Mouse (Mus musculus) heart, adult 8-10 months (tissue): ENCODE measurements around the gene Carns1. TPM values are rescaled to one million over a fixed set of nuclear protein-coding genes. Genes with fewer than 3 reads are reported as not detected.
A peak's percentile ranks its signal among the peaks of the same experiment; 100 is the strongest.

Source experiments
- DNase-seq: peaks from one replicate; pipeline ENCODE4 v3.0.0; 2022; ENCODE audit warnings: low spot score
- total RNA-seq, 4 experiments: library from RNA; stranded (reverse); gene quantifications; 2 replicates each; pipeline ENCODE4 v1.2.4; 2022

Carns1 gene
- total RNA-seq, 4 experiments from 2014 or later, result 28.3 to 37.5 (median 30.5) TPM

DNA sequence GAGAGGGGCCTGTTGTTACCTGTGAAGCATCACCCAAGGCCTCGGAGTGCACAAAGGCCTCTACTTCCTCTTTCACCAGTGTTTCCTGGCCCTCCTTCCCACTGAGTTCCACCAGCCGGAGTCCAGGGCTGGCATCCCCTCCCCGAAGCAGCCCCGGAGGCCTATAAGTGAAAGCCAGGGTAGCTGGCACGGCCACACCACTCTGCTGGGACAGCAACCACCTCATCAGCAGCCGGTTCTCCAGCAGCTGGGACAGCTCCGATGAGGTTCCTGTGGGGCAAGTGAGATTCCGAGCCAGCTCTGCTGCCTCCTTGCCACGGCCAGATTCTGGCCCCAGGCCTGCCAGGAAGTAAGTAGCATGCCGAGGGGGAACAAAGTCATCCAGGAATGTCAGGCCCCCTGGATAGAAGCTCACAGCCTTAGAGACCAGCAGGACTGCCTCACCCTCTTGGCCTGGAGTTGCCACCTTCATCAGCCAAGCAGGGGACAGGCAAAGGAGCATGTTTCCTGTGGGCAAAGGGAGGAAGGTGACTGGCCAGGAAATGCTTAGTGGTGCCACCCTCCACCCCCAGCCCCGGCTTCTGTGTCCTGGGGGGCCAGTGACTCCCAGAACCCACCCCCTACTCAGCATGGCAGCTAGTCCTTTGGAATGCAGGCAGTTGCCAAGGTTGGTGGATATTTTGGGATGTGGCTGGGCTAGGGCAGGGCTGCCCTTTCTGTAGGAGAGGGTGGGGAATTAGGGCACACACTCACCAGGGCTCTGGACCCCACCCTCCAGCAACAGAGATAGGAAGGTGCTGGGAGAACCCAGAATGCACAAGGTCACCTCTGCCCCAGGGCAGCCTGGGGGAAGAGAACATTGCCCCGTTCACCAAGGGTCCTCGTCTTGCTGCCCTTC is 3.6 kb downstream of the Carns1 start:
- no peak for DNase-seq

DNA sequence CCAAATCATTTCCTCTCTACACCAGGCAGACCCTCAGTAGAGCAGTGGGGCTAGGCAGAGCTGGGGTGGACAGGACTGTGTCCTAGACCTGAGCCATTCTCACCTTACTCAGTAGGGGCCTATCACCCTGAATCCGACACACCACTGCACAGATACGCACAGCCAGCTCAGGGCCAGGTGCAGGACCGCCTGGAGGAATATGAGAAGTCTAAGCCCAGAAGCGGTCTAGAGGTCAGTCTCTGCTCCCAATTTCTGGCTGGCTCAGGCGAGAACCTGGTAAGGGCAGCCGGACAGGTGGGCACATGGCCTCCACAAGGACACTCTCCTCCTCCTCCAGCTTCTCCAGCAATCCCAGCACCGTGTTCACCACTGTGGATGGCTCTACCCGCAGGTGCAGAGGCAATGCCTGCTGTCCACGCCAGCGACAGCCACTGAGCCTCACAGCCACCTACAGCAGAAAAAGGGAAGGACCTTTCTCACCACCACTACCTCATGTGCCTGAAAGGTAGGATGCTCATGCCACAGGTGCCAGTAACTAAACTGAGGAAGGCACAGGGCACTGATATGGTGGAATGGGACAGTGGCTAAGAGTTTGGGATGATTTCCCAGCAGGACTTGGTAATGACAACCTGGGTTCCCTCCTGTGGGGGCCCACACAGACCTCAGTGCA is 4.4 kb downstream of the Carns1 start:
- DNase-seq, result no peak

DNA sequence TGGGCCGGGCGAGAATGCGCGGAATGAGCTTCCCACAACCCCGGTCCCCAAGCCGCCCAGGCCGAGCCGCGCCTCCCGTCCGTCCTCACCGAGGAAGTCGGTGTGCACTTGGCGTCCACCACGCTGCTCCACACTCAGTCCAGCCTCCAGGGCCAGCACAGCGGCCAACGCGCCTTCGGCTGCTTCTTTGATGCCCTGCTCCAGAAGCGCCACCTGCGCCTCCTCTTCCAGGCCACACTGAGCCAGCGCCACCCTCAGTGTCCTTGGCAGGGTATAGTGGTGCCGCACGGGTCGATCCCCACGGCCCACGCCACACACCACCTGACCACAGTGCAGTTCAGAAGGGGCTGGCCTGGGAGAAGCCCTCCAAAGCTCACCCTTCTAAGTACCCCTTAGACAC is 5.5 kb downstream of the Carns1 start:
- DNase-seq, result no peak

DNA sequence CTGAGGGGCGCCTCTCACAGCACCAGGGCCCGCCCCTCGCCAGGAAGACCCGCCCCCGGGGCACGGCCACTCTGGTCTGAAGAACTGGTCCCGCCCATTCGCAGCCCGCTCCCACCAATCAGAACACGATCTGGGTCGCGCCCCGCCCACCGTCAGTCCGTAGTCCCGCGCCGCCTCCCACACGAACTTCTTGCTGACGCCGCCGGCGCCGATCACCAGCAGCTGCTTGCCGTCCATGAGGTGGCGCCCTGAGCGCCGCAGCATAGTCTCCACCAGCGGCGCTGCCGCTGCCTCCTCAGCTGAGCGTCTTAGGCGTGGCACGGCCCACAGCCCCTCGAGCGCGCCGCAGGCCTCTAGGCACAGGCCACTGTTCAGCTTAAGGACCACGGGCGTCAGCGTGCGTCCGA is 5.9 kb downstream of the Carns1 start:
- peak; percentile 99 for DNase-seq

DNA sequence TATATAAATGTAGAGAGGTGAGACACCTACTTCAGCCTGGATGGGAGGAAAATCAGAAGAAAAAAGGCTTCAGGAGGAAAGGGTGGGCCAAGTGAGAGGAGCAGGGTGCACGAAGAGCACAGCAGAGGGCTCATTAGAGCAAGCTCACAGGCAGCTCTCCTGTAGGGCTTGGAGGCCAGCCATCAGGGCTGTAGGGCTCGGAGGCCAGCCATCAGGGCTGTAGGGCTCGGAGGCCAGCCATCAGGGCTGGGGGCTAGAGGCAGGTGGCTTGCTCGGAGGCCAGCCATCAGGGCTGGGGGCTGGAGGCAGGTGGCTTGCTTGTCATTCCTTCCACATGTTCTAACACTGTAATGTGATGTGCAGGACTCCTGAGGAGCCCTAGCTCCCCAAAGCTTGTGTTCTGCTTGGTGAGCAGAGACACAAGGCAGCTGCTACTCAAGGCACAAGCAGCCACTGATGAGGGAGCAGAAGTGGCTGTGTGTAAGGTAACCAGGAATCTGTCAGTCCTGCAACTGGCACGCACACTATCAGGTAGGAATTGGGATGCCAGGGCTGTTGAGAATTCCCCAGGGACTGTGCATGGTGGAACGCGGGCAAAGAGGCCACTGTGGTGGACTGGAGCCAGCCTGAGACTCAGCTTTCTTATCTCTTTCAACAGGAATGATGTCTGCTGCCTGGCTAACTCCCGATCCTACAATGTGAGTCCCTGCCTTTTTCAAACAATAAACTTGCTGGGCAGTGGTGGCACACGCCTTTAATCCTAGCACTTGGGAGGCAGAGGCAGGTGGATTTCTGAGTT is 8.4 kb downstream of the Carns1 start:
- no peak for DNase-seq

DNA sequence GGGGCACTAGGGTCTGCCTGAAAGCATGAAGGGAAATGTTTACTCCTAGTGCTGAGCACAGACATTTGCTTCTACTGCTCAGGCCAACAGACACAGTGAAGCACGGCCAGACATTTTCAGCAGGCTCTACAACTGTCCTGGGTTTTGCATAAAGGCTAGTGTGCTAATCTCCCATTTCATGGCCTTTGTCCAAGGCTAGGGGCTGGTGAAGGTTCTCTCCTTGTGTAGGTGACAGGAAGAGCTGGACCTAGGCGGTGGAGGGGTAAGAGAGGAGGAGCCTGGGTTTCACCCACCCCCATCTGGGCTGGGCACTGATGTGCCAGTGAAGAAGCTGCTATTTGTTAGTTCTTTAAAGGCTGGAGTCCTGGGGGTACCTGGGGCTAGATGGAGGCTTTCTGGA is 10.6 kb downstream of the Carns1 start:
- DNase-seq, result no peak

DNA sequence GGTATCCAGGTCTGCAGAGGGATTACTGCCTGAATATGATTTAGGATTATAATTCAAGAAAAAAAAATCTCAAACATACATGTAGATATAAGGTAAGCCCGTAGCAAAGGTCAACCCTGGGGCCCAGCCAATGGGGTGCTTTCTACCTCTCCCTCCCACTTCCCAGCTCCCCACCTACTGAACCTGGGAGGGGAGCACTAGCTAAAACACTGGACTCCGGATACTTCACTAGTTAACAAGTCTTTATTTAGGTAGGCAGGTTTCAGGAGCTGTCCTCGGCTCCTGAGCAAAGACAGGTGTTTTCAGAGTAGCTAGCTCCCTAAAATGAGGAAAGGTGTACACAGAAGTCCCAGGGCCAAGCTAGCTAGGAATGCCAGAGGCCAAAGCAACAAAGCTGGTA is 11.2 kb downstream of the Carns1 start:
- DNase-seq, result no peak

DNA sequence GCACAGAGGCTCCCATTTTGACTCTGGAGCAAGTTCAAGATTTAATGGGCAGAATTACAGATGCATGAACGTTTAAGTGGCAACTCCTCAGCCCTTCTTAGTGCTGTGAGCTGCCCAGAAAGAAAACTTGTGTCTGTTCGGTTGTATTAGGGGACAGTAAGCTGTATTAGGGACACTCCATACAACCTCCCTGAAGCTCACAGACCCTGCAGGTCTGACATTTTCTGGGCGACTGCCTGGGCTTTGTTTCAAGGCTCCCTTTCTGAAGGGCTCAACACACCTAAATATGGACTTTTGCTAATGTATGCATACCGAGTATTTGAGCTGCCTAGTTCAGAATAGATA is 11.8 kb downstream of the Carns1 start:
- no peak for DNase-seq

DNA sequence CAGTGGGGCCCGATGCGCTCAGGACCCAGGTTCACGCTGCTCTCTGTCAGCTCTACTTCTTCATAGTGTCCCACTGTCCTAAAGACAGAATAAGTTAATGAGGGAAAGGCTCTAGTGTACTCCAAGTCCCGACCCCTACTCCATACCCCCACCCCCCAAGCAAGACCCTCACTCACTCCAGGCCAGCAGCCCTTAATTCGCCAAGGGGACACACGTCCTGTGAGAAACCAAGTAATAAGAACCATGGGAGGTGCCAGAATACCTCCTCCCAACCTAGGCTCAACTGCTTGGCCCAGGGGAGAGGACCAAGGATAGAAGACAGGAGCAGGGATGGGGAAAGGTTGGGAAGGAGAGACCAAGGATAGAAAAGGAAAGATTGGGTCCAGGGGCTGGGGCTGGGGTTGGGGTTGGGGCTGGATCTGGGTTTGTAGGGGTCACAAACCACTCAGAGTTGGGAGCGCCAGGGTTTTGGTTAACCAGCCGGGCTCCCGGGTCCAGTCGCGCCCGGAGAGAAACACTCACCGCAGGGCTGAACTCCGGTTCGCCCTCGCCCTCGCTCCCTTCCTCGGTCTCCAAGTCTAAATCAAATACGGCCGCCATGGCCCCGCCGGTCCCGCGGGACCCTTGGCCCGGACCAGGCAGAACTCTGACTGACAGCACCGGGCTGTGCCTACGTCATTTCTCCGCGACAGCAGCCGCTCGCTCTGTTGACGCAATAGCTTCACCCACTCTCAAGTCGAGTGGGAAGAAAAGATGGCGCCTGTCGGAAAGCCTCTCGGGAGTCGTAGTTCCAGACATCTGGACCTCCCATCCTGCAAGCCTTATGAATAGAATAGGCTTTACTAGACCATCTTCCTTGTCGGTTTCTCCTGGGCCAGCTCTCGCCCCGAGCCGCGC is 12.4 kb downstream of the Carns1 start, which contains the start of gene Rps6kb2:
TSS of gene Rps6kb2 (minus strand) at position 709 of the 897 bp plus-strand sequence.
- DNase-seq, result peak; percentile 99

DNA sequence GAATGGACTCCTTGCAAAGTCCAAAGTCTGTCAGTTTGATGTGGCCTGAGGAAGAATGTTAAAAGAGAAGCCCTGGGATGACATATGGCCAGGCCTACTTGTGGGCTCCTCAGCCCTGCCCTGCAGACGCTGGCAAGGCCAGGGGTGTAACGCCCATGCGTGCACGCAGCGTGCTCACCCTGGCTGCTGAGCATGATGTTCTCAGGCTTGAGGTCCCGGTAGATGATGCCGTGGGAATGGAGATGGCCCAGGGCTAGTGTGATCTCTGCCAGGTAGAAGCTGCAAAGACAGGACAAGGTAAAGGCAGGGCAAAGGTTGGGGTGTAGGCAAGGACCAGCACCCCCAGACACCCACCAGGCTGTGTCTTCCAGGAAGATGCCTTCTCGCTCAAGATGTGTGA is 16.2 kb downstream of the Carns1 start:
- no peak for DNase-seq

DNA sequence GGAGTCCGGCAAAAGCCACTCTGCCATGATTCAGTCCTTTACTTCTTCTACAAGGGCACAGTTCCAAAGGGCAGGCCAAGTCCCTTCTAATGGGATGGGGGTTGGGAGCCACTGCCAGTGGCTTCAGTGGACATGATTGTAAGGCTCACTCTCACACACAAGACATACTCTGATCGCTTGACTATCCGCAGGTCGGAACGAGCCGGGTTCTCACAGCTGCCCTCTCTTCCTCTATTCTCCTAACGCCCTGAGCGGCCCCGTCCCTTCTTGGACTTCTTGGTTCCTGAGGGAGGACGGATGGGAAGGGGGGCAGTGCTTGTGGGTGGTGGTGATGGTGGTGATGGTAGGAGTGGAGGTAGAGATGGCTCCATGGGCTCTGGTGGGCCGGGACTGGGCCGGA is 18.5 kb downstream of the Carns1 start:
- no peak for DNase-seq

DNA sequence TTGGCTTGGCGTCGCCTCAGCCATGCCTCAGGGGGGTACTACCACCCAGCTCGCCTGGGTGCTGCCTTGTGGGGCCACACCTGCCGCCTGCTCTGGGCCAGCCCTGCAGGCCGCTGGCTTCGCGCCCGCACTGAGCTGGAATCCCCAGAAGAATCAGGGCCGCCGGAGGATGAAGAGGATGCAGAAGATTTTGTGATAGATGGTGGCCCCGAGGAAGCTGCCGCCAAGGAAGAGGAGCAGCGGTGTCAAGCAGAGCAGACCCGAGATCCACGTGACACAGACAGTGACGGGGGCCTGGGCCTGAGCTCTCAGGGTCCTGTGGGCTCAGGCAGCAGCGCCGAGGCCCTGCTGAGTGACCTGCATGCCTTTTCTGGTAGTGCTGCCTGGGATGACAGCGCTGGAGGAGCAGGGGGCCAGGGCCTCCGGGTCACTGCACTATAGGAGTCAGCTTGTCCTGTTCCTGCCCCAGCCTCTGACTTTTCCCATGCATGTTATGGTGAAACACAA is 19.2 kb downstream of the Carns1 start:
- DNase-seq, result no peak

DNA sequence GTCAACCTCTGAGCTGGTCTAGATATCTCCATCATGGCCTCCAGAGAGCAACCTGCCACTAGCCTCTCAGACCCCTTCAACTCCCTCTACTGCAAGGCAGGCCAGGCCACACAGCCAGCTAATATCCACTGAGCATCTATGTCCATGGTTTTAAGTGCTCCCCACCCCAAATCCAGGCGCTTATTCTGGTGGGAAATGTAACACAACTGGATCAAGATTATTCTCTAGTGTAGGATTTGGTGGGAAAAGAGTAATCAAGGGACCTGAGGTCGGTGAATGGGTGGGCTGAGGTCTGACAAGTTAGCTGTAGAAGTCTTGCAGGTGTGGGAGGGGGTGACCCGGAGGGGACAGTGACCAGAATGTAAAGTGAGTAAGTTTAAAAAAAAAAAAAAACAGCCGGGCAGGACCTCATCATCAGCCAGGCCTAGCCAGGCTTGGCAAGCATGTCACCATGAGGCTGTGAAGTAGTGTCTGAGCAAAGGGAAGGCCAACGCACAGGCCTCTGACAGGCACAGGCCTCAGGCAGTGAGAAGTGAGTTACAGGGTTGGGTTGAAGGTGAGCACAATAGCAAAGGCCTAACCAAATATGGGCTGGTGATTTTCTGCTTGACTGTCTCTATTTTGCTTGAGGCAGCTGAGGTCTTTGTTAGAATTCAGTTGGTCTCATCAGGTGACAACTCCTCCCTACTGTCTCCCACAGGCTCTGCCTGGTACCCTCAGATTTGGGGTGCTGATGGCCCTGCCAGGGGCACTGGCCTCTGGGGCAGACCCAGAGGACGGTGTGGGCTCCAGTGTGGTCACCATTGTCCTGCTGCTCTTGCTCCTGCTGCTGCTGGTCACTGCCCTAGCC is 19.8 kb downstream of the Carns1 start:
- no peak for DNase-seq

DNA sequence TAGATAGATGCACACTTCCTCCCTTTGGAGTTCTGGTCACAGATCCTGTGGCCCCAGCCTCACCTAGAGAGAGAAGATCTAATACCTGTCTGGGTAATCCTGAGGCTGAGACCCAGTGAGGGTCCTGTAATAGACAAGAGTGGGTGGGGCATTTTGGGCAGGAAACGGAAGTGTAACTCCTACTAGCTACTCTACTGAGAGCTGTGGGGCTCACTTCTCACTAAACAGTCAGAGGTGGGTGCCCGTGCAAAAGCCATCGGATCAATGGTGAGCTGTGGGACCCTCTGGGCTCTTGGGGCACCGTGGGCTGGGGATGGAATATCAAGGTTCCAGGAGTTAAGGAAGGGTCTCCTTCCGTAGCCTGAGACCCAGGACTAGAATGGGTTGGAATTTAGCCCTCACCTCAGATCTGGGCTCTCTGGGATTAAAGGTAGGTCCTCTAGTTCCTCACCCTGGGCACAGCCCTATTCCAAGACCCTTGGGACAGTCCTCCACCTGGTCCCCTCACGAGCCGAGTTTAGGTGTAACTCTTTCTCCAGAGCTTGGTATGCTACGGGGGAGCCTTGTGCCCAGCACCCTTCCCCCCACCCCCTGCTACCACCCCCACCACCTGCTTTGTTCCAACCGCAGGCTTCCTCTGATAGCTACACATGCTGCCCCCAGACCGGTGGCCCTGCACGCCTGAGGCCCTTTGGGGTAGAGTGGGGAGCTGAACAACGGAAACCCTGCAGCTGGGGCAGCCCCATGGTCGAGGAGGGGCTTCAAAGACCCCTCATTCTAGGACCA is 20.6 kb downstream of the Carns1 start:
- no peak for DNase-seq

DNA sequence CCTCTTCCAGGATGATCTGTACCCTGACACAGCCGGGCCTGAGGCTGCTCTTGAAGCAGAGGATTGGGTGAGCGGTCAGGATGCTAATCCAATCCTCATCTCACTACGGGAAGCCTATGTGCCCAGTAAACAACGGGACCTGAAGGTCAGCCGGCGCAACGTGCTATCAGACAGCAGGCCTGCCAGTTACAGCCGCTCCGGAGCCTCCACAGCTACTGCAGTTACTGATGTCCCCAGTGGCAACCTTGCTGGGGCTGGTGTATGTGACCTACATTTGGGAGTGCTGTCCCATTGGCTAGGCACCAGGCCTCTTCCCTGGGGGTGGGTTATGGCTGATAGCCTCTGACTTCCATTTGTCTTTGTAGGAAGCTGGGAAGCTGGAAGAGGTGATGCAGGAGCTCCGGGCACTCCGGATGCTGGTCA is 22.0 kb downstream of the Carns1 start, which contains the start of gene Ptprcap:
TSS of gene Ptprcap (plus strand) at position 373 of the 423 bp plus-strand sequence.
- DNase-seq, result no peak

DNA sequence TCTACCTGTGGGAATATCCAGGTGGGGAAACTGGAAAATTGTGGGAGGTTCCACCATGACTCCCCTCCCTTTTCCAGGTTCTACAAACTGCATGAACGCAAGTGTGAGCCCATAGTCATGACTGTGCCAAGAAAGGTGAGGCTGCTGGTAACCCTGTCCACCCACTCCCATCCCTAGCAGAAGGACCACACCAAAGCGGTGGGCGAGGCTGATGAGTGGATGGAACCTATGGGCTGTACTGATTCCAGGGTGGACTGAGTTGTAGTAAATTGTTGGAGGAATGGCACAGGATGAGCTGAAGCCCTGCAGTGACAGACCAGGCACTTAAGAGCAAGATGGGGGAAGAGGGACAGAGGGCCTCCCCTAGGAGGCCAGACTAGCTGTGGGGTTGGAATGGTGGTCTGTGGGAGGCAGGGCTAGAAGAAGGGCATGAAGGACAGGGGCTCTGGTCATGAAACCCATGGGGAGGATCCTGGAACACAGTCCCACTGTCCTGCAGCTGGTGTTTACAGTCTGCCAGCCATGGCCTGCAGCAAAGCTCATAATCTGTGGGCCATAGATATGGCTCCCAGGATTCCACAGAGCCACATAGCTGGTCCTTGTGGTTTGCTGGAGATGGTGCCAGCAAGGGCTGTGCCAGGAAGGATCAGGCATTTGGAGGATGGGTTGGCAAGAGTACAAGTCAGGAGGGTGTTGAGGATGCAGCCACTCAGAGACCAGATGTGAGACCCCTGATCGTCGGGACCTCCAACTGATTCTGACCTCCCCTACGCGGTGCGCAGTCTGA is 22.6 kb downstream of the Carns1 start:
- DNase-seq, result no peak

DNA sequence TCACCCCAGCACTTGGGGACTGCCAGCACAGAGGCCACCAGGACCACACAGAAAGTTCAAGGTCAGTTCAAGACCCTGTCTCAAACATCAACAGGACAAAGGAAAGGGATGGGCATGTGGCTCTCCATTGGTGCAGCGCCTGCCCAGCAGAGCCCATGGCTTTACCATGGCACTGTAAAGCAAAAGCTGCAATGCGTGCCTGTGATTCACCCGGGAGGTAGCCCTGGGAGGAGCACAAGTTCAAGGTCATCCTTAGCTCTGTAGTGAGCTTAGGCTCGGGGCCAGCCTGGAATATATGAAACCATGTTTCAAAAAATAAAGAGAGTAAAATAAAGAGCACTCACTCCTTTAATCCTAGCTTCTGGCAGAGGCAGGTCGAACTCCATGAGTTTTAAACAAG is 23.4 kb downstream of the Carns1 start:
- DNase-seq, result no peak

DNA sequence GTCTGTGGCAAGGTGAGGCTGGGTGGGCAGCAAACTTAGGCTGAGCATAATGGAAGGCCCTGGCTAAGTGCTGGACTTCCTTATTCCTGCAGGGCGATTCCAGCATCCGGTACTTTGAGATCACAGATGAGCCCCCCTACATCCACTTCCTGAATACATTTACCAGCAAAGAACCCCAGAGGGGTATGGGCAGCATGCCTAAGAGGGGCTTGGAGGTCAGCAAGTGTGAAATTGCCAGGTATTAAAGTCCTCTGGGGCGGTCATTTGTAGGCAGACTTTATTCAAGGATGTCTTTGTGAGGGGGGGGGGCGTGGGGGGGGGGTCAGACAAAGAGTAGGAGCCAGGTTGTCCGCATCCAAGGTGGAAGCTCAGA is 23.8 kb downstream of the Carns1 start:
- DNase-seq, result no peak
